Mouse (Mus musculus): Measurements from ENCODE around the gene Bmpr1a. TPM values are rescaled to one million over a fixed set of nuclear protein-coding genes. Genes with fewer than 3 reads are reported as not detected.

Bmpr1a gene
- polyA plus RNA-seq, 1 experiment from 2014 or later, result 60.4 TPM

DNA sequence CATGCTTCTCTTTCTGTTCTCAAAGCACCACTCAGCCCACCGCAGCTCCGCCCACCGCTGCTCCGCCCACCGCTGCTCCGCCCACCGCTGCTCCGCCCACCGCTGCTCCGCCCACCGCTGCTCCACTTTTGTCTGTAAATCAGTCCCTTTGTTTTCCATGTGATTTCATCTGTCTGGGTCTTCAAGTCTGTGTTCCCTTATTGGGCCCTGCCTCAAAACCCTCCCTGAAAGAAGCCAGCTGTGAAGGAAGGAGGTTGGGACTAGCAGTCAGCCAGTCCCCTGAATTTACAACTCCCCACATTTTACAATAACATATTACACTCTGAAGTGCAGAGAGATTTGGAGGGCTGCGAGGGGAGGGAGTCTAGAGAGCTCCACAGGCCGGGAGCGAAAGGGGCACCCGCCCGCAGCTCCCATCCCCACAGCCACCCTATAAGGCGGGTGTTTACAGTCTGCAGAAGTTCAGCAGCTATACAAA lies 37.6 kb upstream of the Bmpr1a start:
- H3K27me3 ChIP-seq (ENCODE audit: control insufficient read depth, insufficient read depth, low read length), result no peaks in the 10 kb centered on the region
- no peaks in the 10 kb centered on the region for H3K9me3 ChIP-seq (ENCODE audit: control insufficient read depth, low read length)
- H3K4me1 ChIP-seq (replicated peaks; ENCODE audit: control insufficient read depth, insufficient read depth, low read length), result 0 out of 2 replicates have a peak, but pooled peaks cover 2% of the 10 kb centered on the region
- DNase-seq (ENCODE audit: low spot score) (peak; percentile 55), ATAC-seq (replicated peaks; ENCODE audit: low FRiP score) (peak; percentile 51; the same call in 1 of the 2 replicates)
- H3K36me3 ChIP-seq (ENCODE audit: control insufficient read depth, insufficient read depth, low read length), result no peaks in the 10 kb centered on the region
- H3K4me2 ChIP-seq (ENCODE audit: low read depth, low read length, severe bottlenecking), result 0 out of 2 replicates have a peak overlapping the region, but pooled peaks have one; percentile 8
- H3K4me3 ChIP-seq (ENCODE audit: low read depth, low read length), result no peak overlapping the region
- 15% methylated on average over 17 of the region's 17 CpGs for WGBS
- no peak overlapping the region for H3K9ac ChIP-seq (ENCODE audit: low read length)
- H3K27ac ChIP-seq (ENCODE audit: low read depth, low read length), result no peak overlapping the region

GRCm38 (mm10) chr14:34535883-34536282 lies 32.7 kb upstream of the Bmpr1a start:
- Histone ChIP-seq H3K9ac (ENCODE audit: low read length) (no peak overlapping the region), H3K4me1 (replicated peaks; ENCODE audit: control insufficient read depth, insufficient read depth, low read length) (0 out of 2 replicates have a peak, but pooled peaks cover under 1% of the 10 kb centered on the region), H3K4me3 (ENCODE audit: low read depth, low read length) (no peak overlapping the region), H3K27me3 (ENCODE audit: control insufficient read depth, insufficient read depth, low read length) (no peaks in the 10 kb centered on the region), H3K4me2 (ENCODE audit: low read depth, low read length, severe bottlenecking) (no peak overlapping the region), H3K9me3 (ENCODE audit: control insufficient read depth, low read length) (no peaks in the 10 kb centered on the region), H3K27ac (ENCODE audit: low read depth, low read length) (no peak overlapping the region), H3K36me3 (ENCODE audit: control insufficient read depth, insufficient read depth, low read length) (no peaks in the 10 kb centered on the region)
- ATAC-seq (replicated peaks; ENCODE audit: low FRiP score) (no peak), DNase-seq (ENCODE audit: low spot score) (no peak)
- 69% methylated on average over 4 of the region's 4 CpGs for WGBS

DNA sequence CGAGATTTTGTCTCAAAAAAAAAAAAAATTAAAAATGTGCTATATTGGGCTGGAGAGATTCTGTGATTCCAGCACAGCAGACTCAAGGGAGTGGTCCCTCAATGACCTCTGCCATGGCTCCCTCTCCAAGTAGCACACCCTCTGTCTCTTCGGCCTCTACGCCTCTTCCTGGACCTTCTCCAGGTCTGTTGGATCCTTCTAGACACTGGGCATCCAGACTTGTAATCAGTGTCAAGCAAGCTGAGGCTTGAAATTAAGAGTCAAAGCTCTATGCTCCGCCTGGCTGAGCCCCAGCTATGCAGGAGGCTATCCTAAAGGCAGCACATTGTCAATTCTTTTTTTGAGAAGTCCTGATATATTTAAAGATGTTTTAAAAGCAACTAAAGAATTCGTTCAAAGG lies 30.4 kb upstream of the Bmpr1a start:
- 82% methylated on average over 5 of the region's 5 CpGs for WGBS
- ATAC-seq (replicated peaks; ENCODE audit: low FRiP score), result no peak
- H3K27ac ChIP-seq (ENCODE audit: low read depth, low read length), result no peak overlapping the region
- H3K36me3 ChIP-seq (ENCODE audit: control insufficient read depth, insufficient read depth, low read length), result no peaks in the 10 kb centered on the region
- H3K9me3 ChIP-seq (ENCODE audit: control insufficient read depth, low read length), result no peaks in the 10 kb centered on the region
- H3K4me2 ChIP-seq (ENCODE audit: low read depth, low read length, severe bottlenecking), result no peak overlapping the region
- H3K4me1 ChIP-seq (replicated peaks; ENCODE audit: control insufficient read depth, insufficient read depth, low read length), result no peaks in the 10 kb centered on the region
- H3K4me3 ChIP-seq (ENCODE audit: low read depth, low read length), result no peak overlapping the region
- no peak overlapping the region for H3K9ac ChIP-seq (ENCODE audit: low read length)
- no peaks in the 10 kb centered on the region for H3K27me3 ChIP-seq (ENCODE audit: control insufficient read depth, insufficient read depth, low read length)
- no peak for DNase-seq (ENCODE audit: low spot score)

DNA sequence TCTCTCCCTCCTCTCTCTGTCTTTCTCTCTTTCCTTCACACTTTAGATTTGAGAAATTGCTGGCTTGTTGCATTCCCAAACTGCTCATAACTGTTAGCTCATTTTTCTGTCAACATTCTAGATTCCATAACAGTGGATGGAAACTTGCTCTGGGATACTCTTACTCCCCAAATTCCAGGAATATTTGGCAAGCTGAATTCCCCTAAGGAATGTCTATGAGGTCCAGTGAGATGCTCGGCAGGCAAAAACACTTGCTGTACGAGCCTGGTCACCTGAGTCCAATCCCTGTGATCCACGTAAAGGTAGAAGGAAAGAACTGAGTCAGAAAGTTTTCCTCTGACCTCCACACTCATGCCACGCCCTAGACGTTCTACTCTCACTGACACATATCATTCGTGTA lies 29.4 kb upstream of the Bmpr1a start:
- WGBS, result 82% methylated on average over 6 of the region's 6 CpGs
- no peak overlapping the region for H3K4me3 ChIP-seq (ENCODE audit: low read depth, low read length)

GRCm38 (mm10) chr14:34528804-34529203 lies 25.7 kb upstream of the Bmpr1a start:
- Histone ChIP-seq H3K36me3 (ENCODE audit: control insufficient read depth, insufficient read depth, low read length) (no peaks in the 10 kb centered on the region), H3K9me3 (ENCODE audit: control insufficient read depth, low read length) (no peaks in the 10 kb centered on the region), H3K4me1 (replicated peaks; ENCODE audit: control insufficient read depth, insufficient read depth, low read length) (no peaks in the 10 kb centered on the region), H3K4me2 (ENCODE audit: low read depth, low read length, severe bottlenecking) (no peak overlapping the region), H3K27me3 (ENCODE audit: control insufficient read depth, insufficient read depth, low read length) (no peaks in the 10 kb centered on the region), H3K27ac (ENCODE audit: low read depth, low read length) (no peak overlapping the region), H3K4me3 (ENCODE audit: low read depth, low read length) (no peak overlapping the region), H3K9ac (ENCODE audit: low read length) (no peak overlapping the region)
- no peak for ATAC-seq (replicated peaks; ENCODE audit: low FRiP score)
- no peak for DNase-seq (ENCODE audit: low spot score)
- 72% methylated on average over 8 of the region's 8 CpGs for WGBS

More for the DNA sequence above, 29.4 kb upstream of the Bmpr1a start:
- no peak for ATAC-seq (replicated peaks; ENCODE audit: low FRiP score)
- Histone ChIP-seq H3K27ac (ENCODE audit: low read depth, low read length) (no peak overlapping the region), H3K9me3 (ENCODE audit: control insufficient read depth, low read length) (no peaks in the 10 kb centered on the region), H3K4me1 (replicated peaks; ENCODE audit: control insufficient read depth, insufficient read depth, low read length) (no peaks in the 10 kb centered on the region), H3K9ac (ENCODE audit: low read length) (no peak overlapping the region), H3K27me3 (ENCODE audit: control insufficient read depth, insufficient read depth, low read length) (no peaks in the 10 kb centered on the region), H3K36me3 (ENCODE audit: control insufficient read depth, insufficient read depth, low read length) (no peaks in the 10 kb centered on the region), H3K4me2 (ENCODE audit: low read depth, low read length, severe bottlenecking) (no peak overlapping the region)
- no peak for DNase-seq (ENCODE audit: low spot score)

DNA sequence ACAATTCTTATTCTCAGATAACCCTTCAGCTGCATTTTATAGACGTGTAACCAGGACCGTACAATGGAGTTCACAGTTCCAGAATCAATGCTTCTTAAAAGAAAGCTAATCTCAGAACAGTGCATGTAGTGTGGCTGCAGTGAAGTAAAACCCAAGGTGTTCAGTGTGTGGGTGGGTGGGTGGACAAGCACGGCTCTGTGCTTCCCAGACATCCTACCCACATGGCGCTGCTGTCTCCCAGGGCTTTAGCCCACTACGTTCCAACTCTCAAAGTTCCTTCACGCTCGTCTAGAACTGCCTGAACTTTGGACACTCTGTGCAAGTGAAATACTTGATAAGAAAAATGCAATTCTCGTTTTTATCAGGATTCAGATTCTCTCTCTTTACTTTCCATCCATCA lies 19.6 kb upstream of the Bmpr1a start, which contains the start of gene 9230112D13Rik:
TSS of gene 9230112D13Rik (minus strand) at position 101 of the 400 bp plus-strand sequence.
- no peak within 1 kb of the TSS for H3K27ac ChIP-seq (ENCODE audit: low read depth, low read length)
- no peaks in the 10 kb centered on the region for H3K9me3 ChIP-seq (ENCODE audit: control insufficient read depth, low read length)
- H3K4me2 ChIP-seq (ENCODE audit: low read depth, low read length, severe bottlenecking), result no peak within 1 kb of the TSS

DNA sequence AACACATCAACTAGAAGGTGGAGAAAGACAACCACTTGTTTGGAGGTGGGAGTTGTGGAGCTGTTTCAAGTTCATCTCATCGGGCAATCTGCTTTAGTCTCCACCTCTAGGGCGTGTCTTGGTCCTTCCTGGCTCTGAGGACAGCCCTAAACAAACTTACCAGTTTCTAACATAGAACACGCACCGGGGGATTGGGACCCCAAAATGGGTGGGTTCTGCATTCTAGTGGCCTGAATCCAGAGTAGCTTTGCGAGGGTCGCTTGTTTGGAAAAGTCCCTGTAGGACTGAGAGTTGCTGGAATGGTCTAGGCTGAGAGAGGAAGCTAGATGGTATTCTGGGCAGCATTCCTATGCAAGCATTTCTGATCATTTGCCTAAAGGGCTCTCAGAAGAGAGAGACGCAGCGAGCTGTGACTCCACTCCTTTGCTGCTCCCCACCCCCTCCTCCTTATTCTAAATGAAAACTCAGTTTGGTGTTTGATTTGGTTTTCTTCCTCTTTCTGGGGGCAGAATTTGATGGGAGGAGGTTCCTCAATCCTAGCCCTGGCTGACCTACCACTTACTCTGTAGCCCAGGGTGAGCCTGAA lies 14.9 kb upstream of the Bmpr1a start:
- no peak overlapping the region for H3K4me3 ChIP-seq (ENCODE audit: low read depth, low read length)
- no peaks in the 10 kb centered on the region for H3K4me1 ChIP-seq (replicated peaks; ENCODE audit: control insufficient read depth, insufficient read depth, low read length)
- H3K4me2 ChIP-seq (ENCODE audit: low read depth, low read length, severe bottlenecking), result no peak overlapping the region
- no peak for DNase-seq (ENCODE audit: low spot score)
- no peaks in the 10 kb centered on the region for H3K27me3 ChIP-seq (ENCODE audit: control insufficient read depth, insufficient read depth, low read length)
- H3K9me3 ChIP-seq (ENCODE audit: control insufficient read depth, low read length), result no peaks in the 10 kb centered on the region
- WGBS, result 87% methylated on average over 8 of the region's 8 CpGs
- no peak overlapping the region for H3K9ac ChIP-seq (ENCODE audit: low read length)
- no peak overlapping the region for H3K27ac ChIP-seq (ENCODE audit: low read depth, low read length)
- ATAC-seq (replicated peaks; ENCODE audit: low FRiP score), result no peak
- H3K36me3 ChIP-seq (ENCODE audit: control insufficient read depth, insufficient read depth, low read length), result no peaks in the 10 kb centered on the region

More for the DNA sequence above, 19.6 kb upstream of the Bmpr1a start, which contains the start of gene 9230112D13Rik:
- Histone ChIP-seq H3K27me3 (ENCODE audit: control insufficient read depth, insufficient read depth, low read length) (no peaks in the 10 kb centered on the region), H3K4me1 (replicated peaks; ENCODE audit: control insufficient read depth, insufficient read depth, low read length) (no peaks in the 10 kb centered on the region), H3K9ac (ENCODE audit: low read length) (no peak within 1 kb of the TSS), H3K36me3 (ENCODE audit: control insufficient read depth, insufficient read depth, low read length) (no peaks in the 10 kb centered on the region), H3K4me3 (ENCODE audit: low read depth, low read length) (no peak within 1 kb of the TSS)
- 91% methylated on average over 8 of the region's 8 CpGs for WGBS
- ATAC-seq (replicated peaks; ENCODE audit: low FRiP score) (no peak), DNase-seq (ENCODE audit: low spot score) (no peak)

GRCm38 (mm10) chr14:34516960-34517577 lies 13.9 kb upstream of the Bmpr1a start:
- WGBS, result 90% methylated on average over 10 of the region's 10 CpGs
- no peak overlapping the region for H3K4me3 ChIP-seq (ENCODE audit: low read depth, low read length)
- H3K9ac ChIP-seq (ENCODE audit: low read length), result no peak overlapping the region
- H3K4me2 ChIP-seq (ENCODE audit: low read depth, low read length, severe bottlenecking), result no peak overlapping the region
- H3K27ac ChIP-seq (ENCODE audit: low read depth, low read length), result no peak overlapping the region
- no peak for DNase-seq (ENCODE audit: low spot score)
- H3K36me3 ChIP-seq (ENCODE audit: control insufficient read depth, insufficient read depth, low read length), result no peaks in the 10 kb centered on the region
- H3K4me1 ChIP-seq (replicated peaks; ENCODE audit: control insufficient read depth, insufficient read depth, low read length), result no peaks in the 10 kb centered on the region
- no peak for ATAC-seq (replicated peaks; ENCODE audit: low FRiP score)
- no peaks in the 10 kb centered on the region for H3K27me3 ChIP-seq (ENCODE audit: control insufficient read depth, insufficient read depth, low read length)
- H3K9me3 ChIP-seq (ENCODE audit: control insufficient read depth, low read length), result no peaks in the 10 kb centered on the region

Data from forebrain, embryonic 11.5 days (tissue).